Mouse (Mus musculus) bone marrow macrophage, adult 2 months (primary cell): ENCODE measurements around the gene Hs6st1.

Experiments
- CTCF ChIP-seq: IDR thresholded peaks from 2 replicates; pipeline ENCODE4 v1.5.1; 2012; ENCODE audit warnings: low read depth, mild to moderate bottlenecking, low read length, moderate library complexity
- POLR2A ChIP-seq: IDR thresholded peaks from 2 replicates; pipeline ENCODE4 v1.6.1; 2012; ENCODE audit warnings: mild to moderate bottlenecking, low read depth, low read length, borderline replicate concordance

DNA sequence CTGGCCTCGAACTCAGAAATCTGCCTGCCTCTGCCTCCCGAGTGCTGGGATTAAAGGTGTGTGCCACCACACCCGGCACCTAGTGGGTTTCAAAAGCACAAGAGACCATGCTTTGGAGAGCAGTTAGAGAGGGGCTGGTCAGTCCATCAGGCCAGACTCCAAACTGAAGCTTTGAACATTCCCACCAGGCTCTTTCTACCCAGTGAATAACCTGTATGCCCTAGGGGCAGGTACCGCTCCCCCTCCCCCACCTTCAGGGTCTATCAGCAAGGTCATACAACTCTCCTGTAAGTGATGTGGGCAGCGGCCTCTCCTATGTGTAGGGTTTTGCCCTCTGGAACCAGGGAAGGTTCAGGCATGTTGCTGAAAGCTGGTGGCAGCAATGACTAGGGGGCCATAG lies 6.0 kb downstream of the Hs6st1 start:
- TF ChIP-seq CTCF: no peak
- TF ChIP-seq POLR2A: no peak
